Mouse (Mus musculus): Measurements from ENCODE around the gene B3gnt9.
A peak's percentile ranks its signal among the peaks of the same experiment; 100 is the strongest.

B3gnt9 gene

DNA sequence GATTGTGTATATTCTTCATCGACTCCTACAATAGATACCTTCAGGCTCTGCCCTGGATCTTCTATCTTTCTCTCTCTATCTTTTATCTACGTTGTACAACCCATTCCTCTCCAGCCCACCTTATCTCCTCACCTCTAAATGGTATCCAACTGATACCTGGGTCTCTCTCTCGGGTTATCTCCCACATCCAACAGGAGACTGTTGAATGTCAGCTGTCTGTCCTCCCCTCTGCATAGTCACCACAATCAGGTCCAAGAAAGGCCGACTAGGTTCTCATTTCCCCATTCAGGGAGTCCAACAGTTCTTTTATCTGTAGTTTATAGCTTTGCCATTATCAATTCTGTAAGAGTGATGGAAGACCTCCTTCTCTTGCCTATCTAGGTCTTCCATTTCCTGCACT lies 27.3 kb upstream of the B3gnt9 start:
- no peak for DNase-seq (ENCODE audit: low spot score in 2 of 2)

DNA sequence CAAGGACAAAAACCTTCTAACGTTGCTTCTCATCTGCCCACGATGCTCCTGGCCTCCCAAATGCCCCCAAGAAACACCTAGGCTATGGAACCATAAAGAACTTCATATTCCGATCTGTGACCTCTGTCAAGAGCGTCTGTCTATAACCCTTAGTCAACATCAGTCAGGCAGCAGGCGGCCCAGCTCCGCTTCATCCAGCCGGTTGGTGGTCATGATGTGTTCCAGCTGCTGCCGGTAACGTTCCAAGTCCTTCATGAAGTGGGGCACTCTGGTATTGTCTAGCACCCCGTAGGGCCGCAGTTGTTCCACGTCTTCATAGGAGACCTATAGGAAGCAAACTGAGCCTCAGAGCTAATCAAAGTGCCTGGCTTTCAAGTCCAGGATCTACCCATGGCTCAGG lies 26.9 kb upstream of the B3gnt9 start:
- DNase-seq (ENCODE audit: low spot score in 2 of 2): no peak

DNA sequence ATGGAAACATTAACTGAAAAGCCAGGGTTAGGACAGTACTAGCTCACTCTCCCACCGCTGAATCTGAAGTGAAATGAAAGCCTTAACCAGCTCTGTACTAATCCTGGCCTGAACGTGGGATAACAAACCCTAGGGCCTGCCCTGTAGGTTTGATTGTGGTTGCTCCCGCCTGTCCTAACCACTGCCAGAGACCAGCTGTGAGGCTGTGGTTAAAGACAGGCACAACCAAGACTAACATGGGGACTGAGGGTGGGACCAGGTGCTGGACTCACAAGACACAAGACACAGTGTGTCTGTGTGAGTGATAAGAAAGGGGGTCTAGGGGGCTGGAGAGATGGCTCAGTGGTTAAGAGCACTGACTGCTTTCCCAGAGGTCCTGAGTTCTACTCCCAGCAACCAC lies 25.6 kb upstream of the B3gnt9 start:
- DNase-seq (ENCODE audit: low spot score in 2 of 2): no peak

DNA sequence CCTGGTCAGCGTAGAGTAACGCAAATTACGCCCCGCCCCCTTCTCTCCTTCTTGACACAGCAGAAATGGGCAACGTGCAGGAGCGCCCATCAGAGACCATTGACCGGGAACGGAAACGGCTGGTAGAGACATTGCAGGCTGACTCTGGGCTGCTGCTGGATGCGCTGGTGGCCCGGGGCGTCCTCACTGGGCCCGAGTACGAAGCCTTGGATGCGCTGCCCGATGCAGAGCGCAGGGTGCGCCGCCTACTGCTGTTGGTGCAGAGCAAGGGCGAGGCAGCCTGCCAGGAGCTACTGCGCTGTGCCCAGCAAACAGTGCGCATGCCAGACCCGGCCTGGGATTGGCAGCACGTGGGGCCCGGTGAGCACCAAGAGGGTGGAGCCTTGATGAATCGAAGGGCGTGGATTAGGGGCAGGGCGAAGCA lies 24.0 kb upstream of the B3gnt9 start:
- DNase-seq (ENCODE audit: low spot score in 2 of 2): peak in 1 of 2 experiments; percentile 77

DNA sequence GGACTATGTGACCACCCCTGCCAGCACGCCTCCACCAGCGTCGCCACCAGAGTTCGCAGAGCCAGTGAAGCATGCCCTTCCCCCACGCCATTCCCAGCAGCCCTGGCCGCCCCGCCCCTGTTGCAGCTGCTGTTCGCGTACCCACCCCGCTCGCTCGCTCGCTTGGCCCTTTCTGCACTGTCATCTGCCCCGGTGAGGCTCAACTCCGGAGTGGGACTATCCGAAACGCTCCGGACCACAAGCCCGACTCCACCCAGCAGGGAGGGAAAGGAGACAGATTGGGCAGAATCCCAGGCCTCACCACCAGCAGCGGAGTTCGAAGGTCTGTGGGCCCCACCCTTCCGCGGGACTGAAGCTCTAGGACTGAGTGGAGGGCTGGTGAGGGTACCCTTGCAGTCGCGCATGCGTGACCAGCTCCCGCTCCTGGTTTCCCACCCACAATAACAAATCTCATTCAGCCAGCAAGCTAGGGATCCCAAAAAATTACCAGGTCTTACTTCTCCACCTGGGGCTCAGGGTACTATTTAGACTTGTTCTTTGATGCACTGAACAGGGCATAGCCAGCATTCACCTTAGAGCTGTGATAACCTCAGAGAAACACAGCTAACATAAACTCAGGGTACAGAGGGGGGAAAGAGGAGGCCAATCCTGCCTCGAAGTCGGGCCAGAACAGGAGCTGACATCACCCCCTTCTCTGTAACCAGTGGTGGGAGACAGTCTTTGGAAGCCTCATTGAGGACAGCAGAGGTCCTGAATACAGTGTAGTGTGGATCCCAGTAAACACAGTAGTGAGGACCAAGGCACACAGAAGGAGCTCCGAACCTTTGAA lies 21.6 kb upstream of the B3gnt9 start:
- peak in 1 of 2 experiments; percentile 34 for DNase-seq (ENCODE audit: low spot score in 2 of 2)

DNA sequence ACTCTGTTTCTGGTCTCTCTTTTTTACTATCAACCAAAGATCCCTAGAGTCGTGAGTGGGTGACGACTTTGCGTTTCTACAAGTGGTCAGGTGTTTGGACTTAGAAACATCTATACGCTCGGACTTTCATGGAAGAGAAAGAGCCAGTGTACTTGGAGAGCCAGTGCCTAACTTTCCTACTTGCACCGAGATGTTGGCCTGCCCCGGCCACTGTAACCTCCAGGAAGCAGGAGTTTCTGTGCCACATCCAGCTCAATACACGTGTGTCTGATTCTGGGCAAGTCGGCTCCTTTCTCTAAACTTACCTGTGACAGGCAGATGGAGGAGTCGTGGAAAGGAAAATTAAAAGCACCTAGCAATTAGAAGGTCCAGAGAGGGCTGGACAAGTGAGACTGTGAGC lies 20.9 kb upstream of the B3gnt9 start, which contains the start of gene Nol3:
Gene Nol3, plus strand, starts transcription at position 301 of the 400 bp plus-strand sequence.
- DNase-seq (ENCODE audit: low spot score in 2 of 2): no peak

DNA sequence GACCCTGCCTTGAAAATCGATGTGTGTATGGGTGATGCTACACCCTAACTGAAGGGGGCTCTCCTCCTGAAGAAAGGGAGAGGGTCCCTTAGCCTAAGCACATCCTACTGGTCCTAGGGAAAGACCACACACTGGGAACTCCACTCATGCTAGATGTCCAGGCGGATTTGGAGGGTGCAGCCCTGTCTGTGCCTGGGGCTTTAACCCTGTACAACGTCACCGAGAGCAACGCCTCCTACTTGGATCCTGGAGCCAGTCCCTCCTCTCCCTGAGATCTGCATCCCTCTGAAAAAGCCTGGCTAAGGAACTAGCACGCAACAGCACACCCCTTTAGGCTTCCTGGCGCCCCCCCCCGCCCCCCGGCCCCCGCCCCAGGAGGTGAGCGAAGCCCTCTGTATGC lies 20.4 kb upstream of the B3gnt9 start:
- no peak for DNase-seq (ENCODE audit: low spot score in 2 of 2)

DNA sequence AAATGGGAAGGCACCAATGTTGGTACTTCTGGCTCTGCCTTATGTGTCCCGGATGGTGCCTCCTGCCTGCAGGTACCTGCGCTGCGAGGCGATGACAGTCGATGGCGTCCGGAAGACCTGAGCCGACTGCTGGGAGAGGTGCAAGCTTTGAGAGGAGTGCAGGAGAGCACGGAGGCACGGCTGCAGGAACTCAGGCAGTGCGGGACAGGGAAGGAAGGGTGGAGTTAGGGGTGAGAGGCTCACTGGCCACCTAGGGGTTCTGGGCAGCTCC lies 15.9 kb upstream of the B3gnt9 start:
- no peak for DNase-seq (ENCODE audit: low spot score in 2 of 2)

DNA sequence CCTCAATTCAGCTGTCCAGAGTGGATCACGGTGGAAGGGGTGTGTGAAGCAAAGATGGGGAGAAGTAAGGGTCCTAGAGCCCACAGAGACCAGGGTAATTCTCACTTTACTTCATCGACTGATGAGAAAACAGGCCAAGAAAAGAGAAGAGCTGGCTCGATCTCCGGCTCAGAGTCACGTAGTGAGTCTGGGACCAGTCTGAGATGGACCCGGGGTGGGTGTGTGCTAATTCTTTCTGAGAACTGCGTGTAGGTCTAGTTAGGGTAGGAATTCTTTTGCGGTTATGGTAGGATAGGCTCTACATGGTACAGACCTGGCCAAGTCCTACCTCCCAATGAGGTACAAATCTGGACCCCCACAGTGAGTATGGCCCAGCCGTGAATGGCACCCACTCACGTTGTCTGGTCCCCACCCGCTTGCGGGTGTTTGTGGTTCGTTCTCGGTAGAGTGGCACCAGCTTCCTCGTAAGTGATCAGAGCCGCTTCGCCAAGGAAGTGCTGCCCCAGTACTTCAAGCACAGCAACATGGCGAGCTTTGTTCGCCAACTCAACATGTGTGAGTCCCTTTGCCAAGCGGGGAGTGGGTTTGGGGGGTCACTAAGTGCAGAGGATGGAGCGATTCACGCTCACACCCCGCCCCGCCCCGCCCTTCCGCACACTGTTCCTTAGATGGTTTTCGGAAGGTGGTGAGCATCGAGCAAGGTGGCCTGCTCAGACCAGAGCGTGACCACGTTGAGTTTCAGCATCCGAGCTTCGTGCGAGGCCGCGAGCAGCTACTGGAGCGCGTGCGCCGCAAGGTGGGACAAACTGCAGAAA lies 15.4 kb upstream of the B3gnt9 start:
- DNase-seq (ENCODE audit: low spot score in 2 of 2): no peak

DNA sequence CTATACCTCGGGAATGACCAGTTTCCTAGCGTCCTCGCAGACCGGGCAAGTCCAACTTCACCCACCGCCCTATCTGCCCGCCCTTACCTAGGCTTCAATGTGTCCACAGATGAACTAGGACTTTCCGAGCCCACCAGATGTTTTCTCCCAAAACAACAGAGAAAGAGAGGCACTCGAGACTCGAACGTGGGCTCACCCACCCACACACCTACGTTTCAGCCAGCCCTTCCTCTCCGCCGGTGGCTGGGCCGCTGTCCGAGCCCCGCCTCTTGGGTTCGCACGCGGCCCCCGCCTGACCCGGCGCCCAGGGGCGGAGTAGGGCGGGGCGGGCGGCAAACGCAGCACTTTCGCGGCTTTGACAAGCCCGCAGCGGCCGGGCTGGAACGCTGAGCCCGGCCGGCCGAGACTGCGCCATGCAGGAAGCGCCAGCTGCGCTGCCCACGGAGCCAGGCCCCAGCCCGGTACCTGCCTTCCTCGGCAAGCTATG lies 14.6 kb upstream of the B3gnt9 start, which contains the start of gene Hsf4:
Gene Hsf4, plus strand, starts transcription at position 341 of the 487 bp plus-strand sequence.
- DNase-seq (ENCODE audit: low spot score in 2 of 2): peak; percentile 50 to 62

DNA sequence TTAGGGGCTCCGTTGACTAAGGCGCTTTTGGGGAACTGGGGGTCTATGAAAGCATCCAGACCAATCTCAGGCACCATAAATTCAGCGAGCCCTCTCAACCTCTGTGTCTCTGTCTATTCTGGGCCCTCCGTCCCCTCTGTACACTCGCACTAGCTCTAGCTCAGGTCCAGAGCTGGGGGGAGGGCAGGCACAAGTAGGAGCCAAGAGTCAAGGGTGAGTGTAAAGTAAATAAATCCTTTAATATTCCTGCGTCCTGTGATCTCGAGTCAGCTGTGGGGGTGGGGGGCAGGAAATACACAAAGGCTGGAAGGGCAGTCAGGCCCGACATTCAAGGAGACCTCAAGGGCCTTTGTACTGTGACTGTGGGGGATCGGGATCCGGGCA lies 14.1 kb upstream of the B3gnt9 start:
- no peak for DNase-seq (ENCODE audit: low spot score in 2 of 2)

DNA sequence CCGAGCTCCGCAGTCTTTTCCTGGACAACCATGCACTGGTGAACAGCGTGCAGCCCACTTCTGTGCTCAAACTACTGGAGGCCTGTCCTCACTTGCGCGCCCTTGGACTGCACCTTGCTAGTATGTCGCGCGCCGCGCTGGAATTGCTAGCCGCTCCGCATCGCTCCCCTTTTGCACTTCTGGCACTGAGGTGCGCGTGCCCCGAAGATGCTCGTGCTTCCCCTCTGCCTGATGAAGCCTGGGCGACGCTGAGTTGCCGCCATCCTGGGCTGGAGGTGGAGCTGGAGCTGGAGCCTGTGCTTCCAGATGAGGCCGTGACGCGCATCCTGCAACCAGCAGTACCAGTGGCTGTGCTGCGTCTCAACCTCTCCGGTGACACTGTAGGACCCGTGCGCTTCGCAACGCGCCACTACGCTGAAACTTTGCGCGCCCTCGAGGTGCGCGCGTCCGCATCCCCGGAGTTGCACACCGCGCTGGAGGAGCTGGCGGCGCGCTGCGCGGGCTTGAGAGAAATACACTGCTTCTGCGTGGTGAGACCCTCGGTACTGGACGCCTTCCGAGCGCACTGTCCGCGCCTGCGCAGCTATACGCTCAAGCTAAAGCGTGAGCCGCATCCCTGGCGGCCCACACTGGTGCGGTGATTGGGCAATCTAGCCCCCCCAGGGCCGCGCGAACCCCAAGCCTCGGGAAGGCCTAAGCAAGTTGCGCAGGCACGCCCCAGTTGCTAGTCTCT lies 13.6 kb upstream of the B3gnt9 start:
- no peak for DNase-seq (ENCODE audit: low spot score in 2 of 2)

DNA sequence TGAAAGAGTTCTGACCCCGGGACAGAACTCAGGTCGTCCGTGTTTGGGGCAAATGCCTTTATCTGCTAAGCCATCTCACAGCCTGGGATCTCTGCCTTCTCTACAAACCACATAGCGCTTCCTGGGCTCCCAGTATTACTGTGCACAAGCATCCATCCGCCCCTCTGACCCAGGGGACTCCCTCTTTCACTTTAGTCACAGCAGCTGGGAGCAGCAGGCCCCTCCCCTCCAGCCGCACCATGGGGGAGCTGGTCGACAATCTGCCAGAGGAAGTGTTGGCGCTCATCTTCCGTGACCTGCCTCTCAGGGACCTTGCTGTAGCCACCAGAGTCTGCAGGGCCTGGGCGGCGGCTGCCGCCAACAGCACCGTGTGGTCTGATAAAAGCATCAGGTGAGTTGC lies 11.8 kb upstream of the B3gnt9 start:
- DNase-seq (ENCODE audit: low spot score in 2 of 2): no peak

DNA sequence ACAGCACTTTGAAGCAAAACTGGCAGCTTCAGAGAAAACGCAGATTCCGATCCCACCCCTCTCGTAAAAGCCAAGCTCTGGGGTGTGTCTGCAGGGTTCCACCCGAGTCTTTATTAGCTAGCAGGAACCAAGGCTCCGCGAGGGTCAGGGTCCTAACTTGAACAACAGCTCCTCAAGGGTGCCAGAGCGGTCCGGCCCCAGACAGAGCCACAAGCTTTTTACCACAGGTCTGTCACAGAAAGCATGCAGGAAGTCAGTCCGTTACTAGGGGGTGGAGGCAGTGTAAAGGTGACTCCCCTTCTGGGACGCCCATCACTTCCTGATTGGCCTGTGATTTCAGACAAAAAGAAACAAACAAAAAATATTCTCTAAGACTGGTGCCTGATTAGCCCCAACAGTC lies 10.2 kb upstream of the B3gnt9 start:
- DNase-seq (ENCODE audit: low spot score in 2 of 2): peak in 1 of 2 experiments; percentile 33

DNA sequence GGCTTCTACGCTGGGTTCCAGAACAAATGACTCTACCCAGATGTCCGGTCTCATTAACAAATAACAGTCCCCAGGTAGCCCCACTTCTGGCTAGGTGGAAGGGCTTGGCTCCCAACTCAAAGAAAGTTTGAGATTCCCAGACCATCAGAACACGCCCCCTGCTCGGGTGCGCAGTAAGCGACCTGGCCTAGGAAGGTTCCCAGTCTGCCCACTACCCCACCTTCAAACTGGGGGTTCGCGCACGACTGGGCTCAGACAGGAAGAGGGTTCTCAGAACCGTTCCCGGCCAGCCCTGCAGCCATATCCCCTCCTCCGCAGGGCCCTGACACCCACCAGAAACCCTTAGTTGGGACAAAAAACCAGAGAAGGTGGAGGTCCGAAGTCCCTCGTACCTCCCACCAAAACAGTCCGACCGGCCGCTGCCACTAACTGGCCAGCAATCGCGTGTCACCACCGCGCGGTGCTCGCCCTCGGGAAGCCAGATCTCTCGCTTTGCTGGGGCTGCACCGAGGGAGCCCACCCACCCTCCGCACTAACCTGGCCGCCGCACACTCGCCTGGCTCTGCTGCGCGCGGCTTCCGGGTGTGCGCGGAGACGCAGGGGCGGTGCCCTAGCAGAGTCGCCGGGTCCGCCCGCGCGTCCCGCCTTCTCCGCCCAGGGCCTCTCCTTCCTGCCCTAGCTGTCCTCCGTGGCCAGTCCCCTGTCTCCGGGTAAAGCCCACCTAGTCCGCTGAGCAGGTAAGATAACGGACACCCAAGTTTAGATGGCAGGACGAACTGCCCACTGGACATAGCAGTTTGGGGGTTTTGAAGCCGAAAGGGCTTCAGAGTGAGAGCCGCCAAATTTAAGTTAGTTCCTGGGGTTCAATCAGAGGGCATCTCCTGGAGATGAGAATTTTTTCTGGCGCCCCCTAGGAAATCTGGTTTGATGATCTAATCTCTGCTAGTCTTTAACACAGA lies 9.3 kb upstream of the B3gnt9 start, which contains the start of the genes Tradd and Fbxl8:
Gene Tradd, minus strand, starts transcription at position 586 of the 959 bp plus-strand sequence.
Gene Fbxl8, plus strand, starts transcription at position 625 of the 959 bp plus-strand sequence.
- peak; percentile 62 to 74 for DNase-seq (ENCODE audit: low spot score in 2 of 2)

DNA sequence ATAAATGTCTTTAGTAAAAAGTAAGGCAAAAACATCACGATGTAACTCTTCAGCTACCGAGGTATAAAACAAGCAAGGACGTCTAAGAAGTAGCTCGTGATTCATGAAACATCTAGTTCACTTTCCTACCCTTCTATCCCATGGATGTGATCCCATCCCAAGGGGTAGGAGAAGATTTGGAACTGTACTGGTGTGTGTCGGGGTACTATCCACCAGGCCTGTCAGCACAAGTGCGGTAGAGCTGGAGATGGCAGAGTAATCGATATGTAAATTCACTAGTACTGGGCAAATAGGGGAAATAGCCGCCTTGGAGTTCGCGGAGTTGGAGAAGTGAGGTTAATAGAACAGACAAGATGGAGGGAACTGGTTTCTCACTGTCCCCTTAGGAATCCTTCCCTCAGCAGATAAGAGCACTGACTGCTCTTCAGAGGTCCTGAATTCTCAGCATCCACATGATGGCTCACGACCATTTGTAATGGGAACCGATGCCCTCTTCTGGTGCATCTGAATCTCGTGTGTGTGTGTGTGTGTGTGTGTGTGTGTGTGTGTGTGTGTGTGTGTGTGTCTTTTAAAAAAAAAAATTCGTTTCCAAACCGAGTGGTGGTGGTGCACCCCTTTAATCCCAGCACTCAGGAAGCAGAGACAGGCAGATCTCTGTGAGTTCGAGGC lies 8.4 kb upstream of the B3gnt9 start:
- DNase-seq (ENCODE audit: low spot score in 2 of 2): no peak

DNA sequence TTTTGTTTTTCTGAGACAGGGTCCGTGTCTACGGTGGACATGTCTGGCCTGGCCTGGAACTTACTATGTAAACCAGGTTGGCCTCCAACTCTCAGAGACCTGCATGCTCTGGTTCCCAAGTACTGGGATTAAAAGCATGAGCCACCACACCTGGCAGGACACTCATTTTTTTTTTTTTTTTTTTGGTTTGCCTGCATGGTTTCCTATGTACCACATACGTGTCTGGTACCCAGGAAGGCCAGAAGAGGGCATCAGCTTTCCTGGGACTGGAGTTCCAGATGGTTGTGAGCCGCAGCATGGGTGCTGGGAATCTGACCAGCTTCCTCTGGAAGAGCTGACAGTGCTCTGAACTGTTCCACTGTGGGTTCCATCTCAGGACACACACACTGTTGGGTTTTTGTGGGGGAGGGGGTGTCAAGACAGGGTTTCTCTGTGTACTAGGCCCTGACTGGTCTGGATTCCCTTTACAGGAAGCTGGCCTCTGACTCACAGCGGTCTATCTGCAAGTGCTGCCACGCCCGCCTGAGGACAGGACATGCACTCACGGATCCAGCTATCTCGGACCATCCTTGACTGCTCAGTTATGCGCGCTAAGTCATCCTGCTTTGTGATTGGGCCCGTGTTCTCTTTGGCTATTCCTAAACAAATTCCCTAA lies 6.5 kb upstream of the B3gnt9 start:
- DNase-seq (ENCODE audit: low spot score in 2 of 2): no peak

DNA sequence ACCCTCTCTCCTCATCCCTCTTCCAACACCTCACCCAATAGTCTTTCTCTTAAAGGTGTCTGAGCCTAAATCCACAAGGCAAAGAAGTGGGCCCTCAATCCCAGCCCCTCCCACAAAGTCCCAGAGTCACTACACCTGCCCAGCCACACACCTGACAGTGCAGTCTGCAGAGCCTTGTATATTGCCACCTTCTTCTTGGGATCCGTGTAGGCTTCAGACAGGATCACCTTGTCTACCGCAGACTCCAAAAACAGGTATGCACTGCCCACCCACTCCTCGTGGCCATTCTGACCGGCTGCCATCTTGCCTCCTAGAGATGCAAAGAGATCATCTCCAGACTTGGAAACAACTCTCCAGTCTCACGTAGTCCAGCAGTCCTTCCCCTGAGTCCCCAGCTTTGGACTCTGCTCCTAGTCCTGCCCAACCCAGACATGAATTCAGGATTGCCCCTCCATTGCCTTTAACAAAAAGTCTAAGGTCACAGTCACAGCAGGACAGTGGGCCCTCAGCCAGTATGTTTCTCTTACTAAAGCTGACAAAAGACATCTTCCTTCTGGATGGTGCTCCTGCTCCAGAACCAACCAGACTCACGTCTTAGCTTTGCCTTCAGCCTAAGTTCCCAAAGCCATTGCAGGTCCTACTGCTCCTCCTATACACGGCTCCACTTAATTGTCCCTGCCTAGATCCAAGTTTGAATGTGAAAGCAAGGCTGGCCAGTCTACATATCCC lies 5.6 kb upstream of the B3gnt9 start:
- DNase-seq (ENCODE audit: low spot score in 2 of 2): no peak

DNA sequence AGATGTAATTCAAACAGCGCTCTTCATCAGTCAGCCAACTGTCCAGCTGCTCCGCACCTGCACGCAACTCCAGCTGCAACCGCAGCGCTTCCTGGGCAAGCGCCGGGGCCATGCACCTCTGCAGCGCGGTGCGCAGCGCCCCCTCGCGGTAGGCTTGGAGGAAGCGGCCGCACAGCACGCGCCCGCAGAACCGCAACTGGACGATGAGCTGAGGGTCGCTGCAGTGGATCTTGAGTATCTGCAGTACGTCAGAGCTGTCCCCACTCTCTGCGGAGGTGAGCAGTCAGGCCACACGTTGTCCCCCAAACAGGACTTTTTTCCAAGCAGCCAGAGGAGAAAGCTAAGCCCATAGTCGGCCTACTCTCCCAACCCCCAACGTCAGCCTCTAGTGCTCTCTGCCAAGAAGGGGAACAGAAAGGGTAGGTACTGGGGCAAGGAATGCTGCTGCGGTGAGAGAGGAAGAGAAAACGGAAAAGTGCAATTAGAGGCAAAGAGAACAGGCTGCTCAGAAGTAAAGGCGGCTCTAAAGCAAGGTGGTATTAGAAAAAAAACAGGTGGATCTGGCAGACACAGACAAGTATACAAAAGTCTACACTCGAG lies 4.9 kb upstream of the B3gnt9 start:
- DNase-seq (ENCODE audit: low spot score in 2 of 2): peak; percentile 37 to 61

Data from urinary bladder, adult 18-20 months (tissue).